ENCODE assay signal across 8 mouse cellular contexts in the genomic region with DNA sequence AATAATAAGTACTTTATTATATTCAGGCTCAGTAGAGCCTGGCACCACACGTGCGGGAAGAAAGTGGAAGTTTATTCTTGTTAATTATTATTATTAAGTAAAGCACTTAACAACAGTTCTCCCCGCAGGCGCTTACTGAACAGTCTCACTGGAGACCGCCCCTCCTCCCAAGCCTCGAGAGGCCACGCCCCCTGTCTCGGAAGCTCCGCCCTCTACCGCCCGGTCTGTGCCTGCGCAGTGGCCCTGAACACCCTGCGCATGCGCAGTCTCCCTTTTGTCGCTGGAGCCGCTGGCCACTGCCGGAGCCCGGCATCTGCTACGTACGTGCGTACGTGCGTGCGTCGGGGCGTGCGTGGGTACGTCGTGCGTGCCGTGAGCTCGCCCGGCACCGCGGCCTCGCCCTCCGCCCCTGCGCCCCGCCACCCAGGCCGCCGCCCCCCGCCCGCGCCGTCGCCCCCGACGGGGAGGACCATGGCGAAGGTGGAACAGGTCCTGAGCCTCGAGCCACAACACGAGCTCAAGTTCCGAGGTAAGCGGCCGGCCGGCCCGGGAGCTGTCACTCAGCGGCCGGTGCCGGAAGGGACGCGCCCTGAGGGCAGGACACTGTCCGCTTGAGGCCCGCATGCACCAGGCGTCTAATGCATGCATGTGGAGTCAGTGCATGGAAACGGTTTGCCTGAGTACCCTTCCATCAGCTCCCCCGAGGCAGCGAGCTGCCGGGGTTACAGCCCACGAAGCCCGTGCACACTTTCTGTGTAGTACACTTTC. TPM values are rescaled to one million over a fixed set of nuclear protein-coding genes. Genes with fewer than 3 reads are reported as not detected.
DNase-seq lines count a peak whose midpoint lies in the region; ATAC-seq lines count a peak whose summit lies in the region.

A gene (plus strand): TSS at position 290 of the 768 bp plus-strand sequence.

- H3K27ac ChIP-seq in hindbrain, embryonic 14.5 days = peak within 1 kb of the TSS; percentile 82

- H3K4me2 ChIP-seq in hindbrain, embryonic 14.5 days (replicated peaks) = peak within 1 kb of the TSS; percentile 74

- peak within 1 kb of the TSS; percentile 69 for H3K4me3 ChIP-seq in hindbrain, embryonic 14.5 days (replicated peaks; ENCODE audit: low read length)

- WGBS in hindbrain, embryonic 14.5 days = 2% methylated on average over 70 of the region's 70 CpGs

- no peaks in the 10 kb centered on the region for H3K27me3 ChIP-seq in hindbrain, embryonic 14.5 days (ENCODE audit: control insufficient read depth, insufficient read depth, low read length)

- peaks cover 18% of the 10 kb centered on the region for H3K4me1 ChIP-seq in hindbrain, embryonic 14.5 days (replicated peaks; ENCODE audit: control insufficient read depth, insufficient read depth, low read length)

- peak; percentile 96 for DNase-seq in R1 (ENCODE audit: low read depth, low spot score)
- DNase-seq in cerebellum, postnatal 25 days = peak; percentile 99 to 100
- peak; percentile 98 to 100 for DNase-seq in frontal cortex, postnatal 25 days (ENCODE audit: low spot score in 2 of 2)
- peak; percentile 100 for DNase-seq in hindbrain, embryonic 14.5 days (ENCODE audit: low spot score)
- DNase-seq in layer of hippocampus, postnatal 36 days = peak; percentile 99
- DNase-seq in lung, postnatal 36 days = peak; percentile 99
- DNase-seq in retina, postnatal 1 day = peak; percentile 98
- DNase-seq in urinary bladder, adult 18-20 months (ENCODE audit: low spot score in 2 of 2) = peak; percentile 99

- ATAC-seq in hindbrain, embryonic 14.5 days (ENCODE audit: low FRiP score) = peak; percentile 97

- H3K9ac ChIP-seq in hindbrain, embryonic 14.5 days = peak within 1 kb of the TSS; percentile 78

- no peaks in the 10 kb centered on the region for H3K9me3 ChIP-seq in hindbrain, embryonic 14.5 days (ENCODE audit: control insufficient read depth, low read length)

- 0 out of 2 replicates have a peak, but pooled peaks cover 3% of the 10 kb centered on the region for H3K36me3 ChIP-seq in hindbrain, embryonic 14.5 days (replicated peaks; ENCODE audit: control insufficient read depth, insufficient read depth)

RNA-seq across cellular contexts. Expression of the gene that starts here (rescaled TPM):
- 14.1 and 19.1 TPM in 2 replicates for polyA plus RNA-seq in hindbrain, embryonic 14.5 days (2014; fragmentation: Nextera tagmentation; extraction: Ambion mirVana)
- 100 to 1,000 TPM; 114 to 126 TPM for total RNA-seq in layer of hippocampus, postnatal 36 days (2021)

Comparison
In these comparisons a context has a peak if more than half of its experiments do, and no peak if none do; other contexts are left out.
1. Peak in every context shown above with its lines: DNase-seq, ATAC-seq, H3K4me3 ChIP-seq and H3K27ac ChIP-seq.